Mouse (Mus musculus): ENCODE measurements at regions not wholly inside any gene's neighbourhood (a gene's known extent, or its start where the extent isn't known, plus 50 kb on each side); places are given as distances from the start of the nearest gene placed in this dataset.
A peak's percentile ranks its signal among the peaks of the same experiment; 100 is the strongest.
"Not testable (repeated sequence)": the region's sequence is repeated elsewhere in the genome, so short reads cannot be mapped to it uniquely, and the experiment has no call there.

GRCm38 (mm10) chr1:141066830-141067229 is 820.9 kb downstream of the Kcnt2 start:
- DNase-seq (ENCODE audit: low spot score): not testable (repeated sequence)

GRCm38 (mm10) chr1:141097575-141097974 is 851.6 kb downstream of the Kcnt2 start:
- no peak for DNase-seq (ENCODE audit: low spot score)

DNA sequence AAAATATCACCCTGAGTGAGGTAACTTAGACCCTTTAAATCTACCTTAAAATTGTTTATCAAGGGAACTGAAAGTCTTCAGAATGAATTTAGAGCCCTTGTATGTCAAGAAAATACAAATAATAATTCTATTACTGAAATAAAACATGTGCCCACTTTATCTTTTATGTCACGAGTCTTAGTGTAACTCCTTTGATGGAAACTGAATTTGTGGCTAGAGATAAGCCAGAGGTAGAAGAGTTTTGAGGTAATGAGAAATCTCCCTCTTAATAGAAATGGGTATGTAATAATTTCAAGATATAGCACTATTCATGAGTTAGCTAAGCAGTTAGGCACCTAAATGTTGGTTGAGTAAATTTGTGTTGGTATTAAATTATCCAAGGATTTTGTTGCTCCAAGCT is 856.6 kb downstream of the Kcnt2 start:
- DNase-seq (ENCODE audit: low spot score): no peak

DNA sequence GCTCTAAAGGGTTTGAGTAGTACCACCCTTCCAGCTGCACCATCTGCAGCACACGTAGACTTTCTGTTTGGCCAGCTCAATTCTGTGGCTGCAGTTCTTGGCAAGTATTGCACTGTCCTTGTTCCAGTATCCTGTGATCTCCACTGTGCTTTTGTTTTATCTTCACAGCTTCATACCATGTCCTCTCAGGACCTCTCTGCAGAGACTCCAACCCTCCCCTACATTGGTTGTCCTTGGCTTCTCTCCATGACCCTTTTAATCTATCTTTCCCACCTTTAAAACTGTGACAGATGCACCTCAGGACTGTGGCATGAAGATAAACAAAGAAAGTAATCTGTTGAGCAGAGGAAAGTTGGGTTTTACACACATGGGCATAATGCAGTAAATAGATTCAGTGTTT is 858.1 kb downstream of the Kcnt2 start:
- DNase-seq (ENCODE audit: low spot score): no peak

- DNase-seq (ENCODE audit: low spot score): no peak
These were observed 858.7 kb downstream of the Kcnt2 start for GRCm38 (mm10) chr1:141104633-141105032.

- peak; percentile 35 for DNase-seq (ENCODE audit: low spot score)
These were observed 891.0 kb downstream of the Kcnt2 start for GRCm38 (mm10) chr1:141136771-141137541.

GRCm38 (mm10) chr1:141140157-141140556 is 894.2 kb downstream of the Kcnt2 start:
- not testable (repeated sequence) for DNase-seq (ENCODE audit: low spot score)

DNA sequence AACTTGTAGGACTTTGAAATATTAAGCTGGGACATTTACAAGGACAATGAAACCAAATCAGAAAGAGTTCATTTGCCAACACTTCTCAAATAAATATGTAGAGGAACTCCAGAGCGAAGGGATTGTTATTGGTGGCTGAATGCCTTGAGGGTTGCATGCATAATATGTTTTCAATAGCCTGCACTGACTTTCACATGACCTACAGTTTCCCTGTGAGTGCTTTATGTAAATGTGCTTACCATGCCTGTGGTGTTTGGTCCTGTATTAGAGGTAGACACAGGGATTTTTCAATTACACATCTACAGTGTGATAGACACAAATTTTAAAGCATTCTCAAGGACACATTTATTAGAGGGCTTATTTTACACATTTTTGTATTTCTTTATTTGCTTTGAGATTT is 899.8 kb downstream of the Kcnt2 start:
- no peak for DNase-seq (ENCODE audit: low spot score)

DNA sequence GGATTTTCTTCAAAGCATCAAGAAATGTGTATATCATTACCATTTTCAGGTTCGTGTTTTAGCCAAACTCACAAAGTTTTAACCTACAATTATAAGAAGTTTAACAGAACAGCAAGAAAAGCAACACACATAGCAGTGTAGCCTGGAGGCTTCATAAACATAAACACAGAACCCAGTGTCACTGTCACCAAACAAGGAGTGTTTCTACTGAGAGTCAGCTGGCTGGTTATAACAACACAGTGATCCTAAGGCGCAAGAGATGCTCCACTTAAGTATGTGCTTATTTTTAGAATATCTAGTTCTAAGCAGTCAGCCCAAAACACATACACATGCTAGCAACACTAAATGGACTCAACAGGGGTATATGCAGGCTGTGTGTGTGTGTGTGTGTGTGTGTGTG is 903.9 kb downstream of the Kcnt2 start:
- DNase-seq (ENCODE audit: low spot score): no peak

GRCm38 (mm10) chr1:141154572-141154971 is 908.6 kb downstream of the Kcnt2 start:
- no peak for DNase-seq (ENCODE audit: low spot score)

- no peak for DNase-seq (ENCODE audit: low spot score)
These were observed 915.8 kb downstream of the Kcnt2 start for GRCm38 (mm10) chr1:141161772-141162171.
